Mouse (Mus musculus) stomach, postnatal 0 days (tissue): ENCODE measurements around the gene Nim1k.

Experiments
- CTCF ChIP-seq: IDR thresholded peaks from 2 replicates; pipeline ENCODE4 v1.5.1; 2016; ENCODE audit warnings: antibody characterized with exemption, low read depth, mild to moderate bottlenecking, moderate library complexity
- EP300 ChIP-seq: optimal IDR thresholded peaks from 2 replicates; pipeline ENCODE3; 2016; ENCODE audit warnings: antibody characterized with exemption

DNA sequence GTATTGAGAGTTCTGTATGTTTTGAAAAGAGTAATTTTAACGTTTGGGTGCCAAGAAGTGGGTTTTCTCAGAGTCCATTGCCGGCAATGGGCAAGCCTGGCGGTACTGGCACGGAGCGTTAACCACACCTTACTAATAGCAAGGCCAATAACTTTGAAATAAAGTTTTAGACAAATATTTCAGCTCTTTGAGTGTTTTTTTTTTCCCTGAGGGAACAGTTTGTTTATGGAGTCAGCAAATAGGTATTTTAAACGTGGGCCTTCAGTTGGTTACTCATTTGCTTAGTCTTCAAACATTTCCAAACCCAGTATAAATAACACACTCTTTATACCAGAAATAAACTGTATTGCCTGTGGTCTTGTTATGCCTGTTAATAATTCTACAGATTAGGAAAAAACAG lies 47.8 kb downstream of the Nim1k start:
- TF ChIP-seq EP300 (no peak), CTCF (no peak)
